Mouse (Mus musculus) limb, embryonic 11.5 days (tissue): ENCODE measurements around the gene Mansc1. TPM values are rescaled to one million over a fixed set of nuclear protein-coding genes. Genes with fewer than 3 reads are reported as not detected.

Source experiments
- ATAC-seq: fragments of 200-750 bp; cut with Nextera tagmentation; 2 replicates; pipeline ENCODE4 v1.8.0; 2017; ENCODE audit warnings: low read depth; ENCODE audit not compliant: insufficient number of reproducible peaks, low FRiP score, low TSS enrichment
- DNase-seq: peaks from one replicate; pipeline ENCODE4 v3.0.0-alpha.2; 2015; ENCODE audit warnings: low spot score
- H3K27ac ChIP-seq: fragments of 300-500 bp; sonication (generic); replicated peaks from 2 replicates; pipeline ENCODE4 v1.5.1; 2014; ENCODE audit warnings: low read depth, mild to moderate bottlenecking, low read length
- H3K27me3 ChIP-seq: fragments of 300-500 bp; sonication (generic); 2 replicates; pipeline ENCODE4 v1.6.1; 2014; ENCODE audit warnings: mild to moderate bottlenecking, low read length, mixed read lengths; ENCODE audit not compliant: control insufficient read depth, insufficient read depth
- H3K36me3 ChIP-seq: fragments of 300-500 bp; sonication (generic); 2 replicates; pipeline ENCODE4 v1.6.1; 2014; ENCODE audit warnings: mild to moderate bottlenecking, low read length, moderate library complexity, mixed read lengths; ENCODE audit not compliant: control insufficient read depth, insufficient read depth
- H3K4me1 ChIP-seq: fragments of 300-500 bp; sonication (generic); 2 replicates; pipeline ENCODE4 v1.6.1; 2014; ENCODE audit warnings: low read length, mixed read lengths; ENCODE audit not compliant: control insufficient read depth, insufficient read depth
- H3K4me2 ChIP-seq: fragments of 300-500 bp; sonication (generic); 2 replicates; pipeline ENCODE4 v1.6.1; 2014; ENCODE audit warnings: low read depth, mild to moderate bottlenecking, moderate library complexity; ENCODE audit not compliant: severe bottlenecking
- H3K4me3 ChIP-seq: fragments of 300-500 bp; sonication (generic); 2 replicates; pipeline ENCODE4 v1.5.1; 2014; ENCODE audit warnings: low read depth, low read length
- H3K9ac ChIP-seq: fragments of 300-500 bp; sonication (generic); 2 replicates; pipeline ENCODE4 v1.6.1; 2014; ENCODE audit warnings: mild to moderate bottlenecking, low read length
- H3K9me3 ChIP-seq: fragments of 300-500 bp; sonication (generic); 2 replicates; pipeline ENCODE4 v1.6.1; 2016; ENCODE audit warnings: low read length; ENCODE audit not compliant: control insufficient read depth
- WGBS: fragments of 180-500 bp; shearing (Covaris S2); extraction: QIAGEN DNeasy Blood & Tissue Kit; methylation state at CpG from one replicate; pipeline ENCODE4 v1.1.7; 2014; 5-methylcytosine and 5-hydroxymethylcytosine counted together
- polyA plus RNA-seq: library from polyadenylated mRNA; unstranded; fragments of >200 nt; fragmentation: Nextera tagmentation; extraction: Ambion mirVana; gene quantifications from 2 replicates; pipeline ENCODE4 v1.2.1, GENCODE M21; 2014

The Mansc1 gene
- polyA plus RNA-seq, 1 experiment from 2014 or later, result 0.33 TPM

- H3K4me1 ChIP-seq, result no peaks in the 10 kb centered on the region
- H3K4me3 ChIP-seq, result no peak overlapping the region
- no peak for DNase-seq
- no peak overlapping the region for H3K9ac ChIP-seq
- peaks cover 12% of the 10 kb centered on the region for H3K27me3 ChIP-seq
- H3K36me3 ChIP-seq, result no peaks in the 10 kb centered on the region
- no peak for ATAC-seq
- H3K9me3 ChIP-seq, result no peaks in the 10 kb centered on the region
- H3K27ac ChIP-seq, result no peak overlapping the region
- H3K4me2 ChIP-seq, result no peak overlapping the region
- WGBS, result 66% methylated on average over 9 of the region's 9 CpGs
These were observed 1.8 kb downstream of the Mansc1 start for GRCm38 (mm10) chr6:134630447-134630846.

GRCm38 (mm10) chr6:134626564-134626963, 5.7 kb downstream of the Mansc1 start:
- no peak overlapping the region for H3K27ac ChIP-seq
- H3K4me2 ChIP-seq, result no peak overlapping the region
- no peak overlapping the region for H3K9ac ChIP-seq
- H3K27me3 ChIP-seq, result no peaks in the 10 kb centered on the region
- no peak for DNase-seq
- H3K36me3 ChIP-seq, result no peaks in the 10 kb centered on the region
- no peaks in the 10 kb centered on the region for H3K9me3 ChIP-seq
- 90% methylated on average over 1 of the region's 1 CpGs for WGBS
- ATAC-seq, result no peak
- H3K4me3 ChIP-seq, result no peak overlapping the region
- no peaks in the 10 kb centered on the region for H3K4me1 ChIP-seq

DNA sequence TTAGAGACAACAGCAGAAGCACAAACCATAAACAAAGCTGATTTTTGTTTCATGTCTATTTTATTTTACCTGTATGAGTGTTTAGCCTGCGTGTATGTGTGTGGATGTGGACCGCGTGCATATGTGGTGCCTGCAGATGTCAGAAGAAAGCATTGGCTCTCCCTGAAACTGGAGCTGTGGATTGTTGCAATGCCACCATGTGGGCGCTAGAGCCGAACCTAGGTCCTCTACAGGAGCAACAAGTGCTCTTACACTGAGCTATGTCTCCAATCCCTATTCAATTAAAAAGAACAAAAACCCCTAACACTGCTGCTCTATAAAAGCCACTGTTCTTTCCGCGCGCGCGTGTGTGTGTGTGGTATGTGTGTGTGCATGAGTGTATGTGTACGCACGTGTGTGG, 6.9 kb downstream of the Mansc1 start:
- no peaks in the 10 kb centered on the region for H3K4me1 ChIP-seq
- no peaks in the 10 kb centered on the region for H3K36me3 ChIP-seq
- H3K27me3 ChIP-seq, result no peaks in the 10 kb centered on the region
- no peaks in the 10 kb centered on the region for H3K9me3 ChIP-seq
- DNase-seq (no peak), ATAC-seq (no peak)
- H3K4me2 ChIP-seq, result no peak overlapping the region
- H3K27ac ChIP-seq, result no peak overlapping the region
- WGBS, result 63% methylated on average over 12 of the region's 12 CpGs
- no peak overlapping the region for H3K4me3 ChIP-seq
- H3K9ac ChIP-seq, result no peak overlapping the region

DNA sequence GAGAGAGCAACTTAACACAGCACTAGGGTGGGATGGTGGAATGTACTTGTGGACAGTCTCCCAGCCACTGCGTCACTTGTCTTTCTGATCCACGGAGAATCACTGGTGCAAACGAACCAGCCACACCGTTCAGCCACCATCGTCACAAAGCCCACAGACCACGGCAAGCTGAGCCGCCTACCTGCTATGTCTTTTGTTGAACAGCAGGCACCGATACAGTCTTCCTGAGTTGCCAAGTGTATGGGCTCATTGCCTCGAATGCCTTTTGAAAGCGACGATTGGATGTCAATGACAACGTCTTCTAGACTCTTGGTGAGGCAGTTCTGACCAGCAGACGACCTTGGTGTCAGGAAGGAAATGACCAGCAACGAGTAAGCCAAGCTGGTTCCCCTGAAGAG, 10.7 kb downstream of the Mansc1 start:
- H3K4me1 ChIP-seq, result no peaks in the 10 kb centered on the region
- ATAC-seq, result no peak
- H3K9me3 ChIP-seq, result no peaks in the 10 kb centered on the region
- H3K4me2 ChIP-seq, result no peak overlapping the region
- H3K27ac ChIP-seq, result no peak overlapping the region
- DNase-seq, result no peak
- H3K36me3 ChIP-seq, result no peaks in the 10 kb centered on the region
- no peak overlapping the region for H3K9ac ChIP-seq
- no peaks in the 10 kb centered on the region for H3K27me3 ChIP-seq
- WGBS, result 78% methylated on average over 14 of the region's 14 CpGs
- no peak overlapping the region for H3K4me3 ChIP-seq

GRCm38 (mm10) chr6:134620846-134621551, 11.3 kb downstream of the Mansc1 start:
- ATAC-seq (no peak), DNase-seq (peak; percentile 62)
- Histone ChIP-seq H3K27me3 (no peaks in the 10 kb centered on the region), H3K36me3 (no peaks in the 10 kb centered on the region), H3K4me1 (no peaks in the 10 kb centered on the region), H3K4me2 (no peak overlapping the region), H3K27ac (no peak overlapping the region), H3K9ac (no peak overlapping the region), H3K4me3 (no peak overlapping the region), H3K9me3 (no peaks in the 10 kb centered on the region)
- 68% methylated on average over 6 of the region's 6 CpGs for WGBS

DNA sequence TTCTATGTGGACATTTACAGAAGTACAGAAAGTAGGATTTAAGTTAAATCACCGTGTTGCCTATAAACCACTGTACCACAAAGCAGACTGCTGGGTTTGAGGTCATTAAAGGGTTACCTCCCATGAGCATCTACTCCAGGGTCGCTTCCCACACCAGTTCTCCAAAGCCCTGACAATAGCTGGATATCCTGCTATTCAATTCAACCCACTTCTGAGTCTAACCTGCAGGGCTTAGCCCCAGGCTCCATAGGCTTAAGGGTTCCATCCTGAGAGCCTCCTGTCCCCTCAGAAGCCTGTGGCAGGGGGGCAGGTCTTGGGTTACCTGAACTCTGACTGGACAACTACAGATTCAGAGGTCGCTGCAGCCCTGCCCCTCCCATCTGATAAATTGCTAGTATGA, 12.2 kb downstream of the Mansc1 start:
- Histone ChIP-seq H3K36me3 (no peaks in the 10 kb centered on the region), H3K27me3 (no peaks in the 10 kb centered on the region), H3K27ac (no peak overlapping the region), H3K4me1 (no peaks in the 10 kb centered on the region), H3K4me2 (no peak overlapping the region), H3K9ac (no peak overlapping the region), H3K4me3 (no peak overlapping the region), H3K9me3 (no peaks in the 10 kb centered on the region)
- 77% methylated on average over 3 of the region's 3 CpGs for WGBS
- ATAC-seq (no peak), DNase-seq (no peak)

GRCm38 (mm10) chr6:134617589-134617988, 14.7 kb downstream of the Mansc1 start:
- Histone ChIP-seq H3K4me1 (no peaks in the 10 kb centered on the region), H3K36me3 (no peaks in the 10 kb centered on the region), H3K9ac (no peak overlapping the region), H3K27me3 (no peaks in the 10 kb centered on the region), H3K9me3 (no peaks in the 10 kb centered on the region), H3K4me3 (no peak overlapping the region), H3K4me2 (no peak overlapping the region), H3K27ac (no peak overlapping the region)
- WGBS, result 57% methylated on average over 3 of the region's 3 CpGs
- no peak for DNase-seq
- ATAC-seq, result no peak

GRCm38 (mm10) chr6:134614723-134615648, 17.3 kb downstream of the Mansc1 start:
- peak; percentile 58; the same call in 1 of the 2 replicates for ATAC-seq
- H3K4me2 ChIP-seq, result no peak overlapping the region

More at GRCm38 (mm10) chr6:134614723-134615648, 17.3 kb downstream of the Mansc1 start:
- WGBS, result 21% methylated on average over 16 of the region's 16 CpGs
- DNase-seq, result peak; percentile 89
- Histone ChIP-seq H3K27ac (no peak overlapping the region), H3K9ac (no peak overlapping the region), H3K36me3 (no peaks in the 10 kb centered on the region), H3K4me3 (no peak overlapping the region), H3K4me1 (no peaks in the 10 kb centered on the region), H3K9me3 (no peaks in the 10 kb centered on the region), H3K27me3 (no peaks in the 10 kb centered on the region)
